Mouse (Mus musculus): Measurements from ENCODE around the gene Fat4. TPM values are rescaled to one million over a fixed set of nuclear protein-coding genes. Genes with fewer than 3 reads are reported as not detected.

Gene Fat4
- polyA plus RNA-seq, 1 experiment = 0.13 TPM

GRCm38 (mm10) chr3:39000011-39000410, 113.3 kb downstream of the Fat4 start:
- no peak overlapping the region for H3K4me3 ChIP-seq (ENCODE audit: low read depth, low read length)
- no peaks in the 10 kb centered on the region for H3K27me3 ChIP-seq (ENCODE audit: control insufficient read depth, insufficient read depth, low read length, poor library complexity, severe bottlenecking)
- no peaks in the 10 kb centered on the region for H3K36me3 ChIP-seq (ENCODE audit: control insufficient read depth, insufficient read depth, low read length, poor library complexity, severe bottlenecking)
- H3K9ac ChIP-seq (ENCODE audit: low read depth, poor library complexity, severe bottlenecking) = no peak overlapping the region
- H3K4me1 ChIP-seq (ENCODE audit: control insufficient read depth, insufficient read depth, low read length) = no peaks in the 10 kb centered on the region
- no peaks in the 10 kb centered on the region for H3K9me3 ChIP-seq (replicated peaks; ENCODE audit: control insufficient read depth, insufficient read depth, low read length, poor library complexity, severe bottlenecking)
- H3K27ac ChIP-seq (ENCODE audit: insufficient read depth, low read length) = no peak overlapping the region
- TF ChIP-seq CTCF (IDR thresholded peaks at IDR 0.05; ENCODE audit: low read depth, low read length) (no peak), EP300 (IDR thresholded peaks at IDR 0.05; ENCODE audit: insufficient read depth, low read depth, low read length) (no peak), POLR2A (IDR thresholded peaks at IDR 0.05; ENCODE audit: insufficient read depth, low read length) (no peak)

- H3K36me3 ChIP-seq (ENCODE audit: control insufficient read depth, insufficient read depth, low read length, poor library complexity, severe bottlenecking) = no peaks in the 10 kb centered on the region
- no peak overlapping the region for H3K4me3 ChIP-seq (ENCODE audit: low read depth, low read length)
- no peaks in the 10 kb centered on the region for H3K9me3 ChIP-seq (replicated peaks; ENCODE audit: control insufficient read depth, insufficient read depth, low read length, poor library complexity, severe bottlenecking)
- H3K4me1 ChIP-seq (ENCODE audit: control insufficient read depth, insufficient read depth, low read length) = no peaks in the 10 kb centered on the region
- no peak overlapping the region for H3K27ac ChIP-seq (ENCODE audit: insufficient read depth, low read length)
- H3K9ac ChIP-seq (ENCODE audit: low read depth, poor library complexity, severe bottlenecking) = no peak overlapping the region
- no peak for TF ChIP-seq POLR2A (IDR thresholded peaks at IDR 0.05; ENCODE audit: insufficient read depth, low read length)
- TF ChIP-seq EP300 (IDR thresholded peaks at IDR 0.05; ENCODE audit: insufficient read depth, low read depth, low read length) = no peak
- no peak for TF ChIP-seq CTCF (IDR thresholded peaks at IDR 0.05; ENCODE audit: low read depth, low read length)
- no peaks in the 10 kb centered on the region for H3K27me3 ChIP-seq (ENCODE audit: control insufficient read depth, insufficient read depth, low read length, poor library complexity, severe bottlenecking)
These were observed 123.8 kb downstream of the Fat4 start for GRCm38 (mm10) chr3:39010544-39010943.

- Histone ChIP-seq H3K4me1 (ENCODE audit: control insufficient read depth, insufficient read depth, low read length) (no peaks in the 10 kb centered on the region), H3K36me3 (ENCODE audit: control insufficient read depth, insufficient read depth, low read length, poor library complexity, severe bottlenecking) (no peaks in the 10 kb centered on the region), H3K27me3 (ENCODE audit: control insufficient read depth, insufficient read depth, low read length, poor library complexity, severe bottlenecking) (no peaks in the 10 kb centered on the region), H3K9me3 (replicated peaks; ENCODE audit: control insufficient read depth, insufficient read depth, low read length, poor library complexity, severe bottlenecking) (no peaks in the 10 kb centered on the region), H3K27ac (ENCODE audit: insufficient read depth, low read length) (no peak overlapping the region), H3K4me3 (ENCODE audit: low read depth, low read length) (no peak overlapping the region), H3K9ac (ENCODE audit: low read depth, poor library complexity, severe bottlenecking) (no peak overlapping the region)
- TF ChIP-seq EP300 (IDR thresholded peaks at IDR 0.05; ENCODE audit: insufficient read depth, low read depth, low read length) = no peak
- TF ChIP-seq POLR2A (IDR thresholded peaks at IDR 0.05; ENCODE audit: insufficient read depth, low read length) = no peak
- no peak for TF ChIP-seq CTCF (IDR thresholded peaks at IDR 0.05; ENCODE audit: low read depth, low read length)
These were observed 130.9 kb downstream of the Fat4 start for GRCm38 (mm10) chr3:39017633-39018032.

- no peaks in the 10 kb centered on the region for H3K9me3 ChIP-seq (replicated peaks; ENCODE audit: control insufficient read depth, insufficient read depth, low read length, poor library complexity, severe bottlenecking)
- H3K4me1 ChIP-seq (ENCODE audit: control insufficient read depth, insufficient read depth, low read length) = no peaks in the 10 kb centered on the region
- H3K27ac ChIP-seq (ENCODE audit: insufficient read depth, low read length) = no peak overlapping the region
- no peaks in the 10 kb centered on the region for H3K27me3 ChIP-seq (ENCODE audit: control insufficient read depth, insufficient read depth, low read length, poor library complexity, severe bottlenecking)
- no peaks in the 10 kb centered on the region for H3K36me3 ChIP-seq (ENCODE audit: control insufficient read depth, insufficient read depth, low read length, poor library complexity, severe bottlenecking)
- no peak overlapping the region for H3K9ac ChIP-seq (ENCODE audit: low read depth, poor library complexity, severe bottlenecking)
- no peak overlapping the region for H3K4me3 ChIP-seq (ENCODE audit: low read depth, low read length)
- TF ChIP-seq EP300 (IDR thresholded peaks at IDR 0.05; ENCODE audit: insufficient read depth, low read depth, low read length) (no peak), POLR2A (IDR thresholded peaks at IDR 0.05; ENCODE audit: insufficient read depth, low read length) (no peak), CTCF (IDR thresholded peaks at IDR 0.05; ENCODE audit: low read depth, low read length) (no peak)
These were observed 149.4 kb downstream of the Fat4 start for GRCm38 (mm10) chr3:39036113-39036512.

- no peaks in the 10 kb centered on the region for H3K4me1 ChIP-seq (ENCODE audit: control insufficient read depth, insufficient read depth, low read length)
- no peaks in the 10 kb centered on the region for H3K9me3 ChIP-seq (replicated peaks; ENCODE audit: control insufficient read depth, insufficient read depth, low read length, poor library complexity, severe bottlenecking)
- no peak overlapping the region for H3K4me3 ChIP-seq (ENCODE audit: low read depth, low read length)
- H3K9ac ChIP-seq (ENCODE audit: low read depth, poor library complexity, severe bottlenecking) = no peak overlapping the region
- no peaks in the 10 kb centered on the region for H3K36me3 ChIP-seq (ENCODE audit: control insufficient read depth, insufficient read depth, low read length, poor library complexity, severe bottlenecking)
- H3K27ac ChIP-seq (ENCODE audit: insufficient read depth, low read length) = no peak overlapping the region
- TF ChIP-seq EP300 (IDR thresholded peaks at IDR 0.05; ENCODE audit: insufficient read depth, low read depth, low read length) (no peak), CTCF (IDR thresholded peaks at IDR 0.05; ENCODE audit: low read depth, low read length) (no peak), POLR2A (IDR thresholded peaks at IDR 0.05; ENCODE audit: insufficient read depth, low read length) (no peak)
- H3K27me3 ChIP-seq (ENCODE audit: control insufficient read depth, insufficient read depth, low read length, poor library complexity, severe bottlenecking) = no peaks in the 10 kb centered on the region
These were observed 159.7 kb downstream of the Fat4 start for GRCm38 (mm10) chr3:39046425-39046824.

- Histone ChIP-seq H3K9ac (ENCODE audit: low read depth, poor library complexity, severe bottlenecking) (no peak overlapping the region), H3K9me3 (replicated peaks; ENCODE audit: control insufficient read depth, insufficient read depth, low read length, poor library complexity, severe bottlenecking) (no peaks in the 10 kb centered on the region), H3K27ac (ENCODE audit: insufficient read depth, low read length) (no peak overlapping the region), H3K4me1 (ENCODE audit: control insufficient read depth, insufficient read depth, low read length) (no peaks in the 10 kb centered on the region), H3K27me3 (ENCODE audit: control insufficient read depth, insufficient read depth, low read length, poor library complexity, severe bottlenecking) (no peaks in the 10 kb centered on the region), H3K4me3 (ENCODE audit: low read depth, low read length) (no peak overlapping the region), H3K36me3 (ENCODE audit: control insufficient read depth, insufficient read depth, low read length, poor library complexity, severe bottlenecking) (no peaks in the 10 kb centered on the region)
- no peak for TF ChIP-seq POLR2A (IDR thresholded peaks at IDR 0.05; ENCODE audit: insufficient read depth, low read length)
These were observed 161.0 kb downstream of the Fat4 start for GRCm38 (mm10) chr3:39047621-39048303.
